Mouse (Mus musculus): Measurements from ENCODE around the gene Urb1. TPM values are rescaled to one million over a fixed set of nuclear protein-coding genes. Genes with fewer than 3 reads are reported as not detected.

Urb1 gene
- total and polyA plus RNA-seq, 3 experiments: 2.6 to 6.1 (median 5.5) TPM

GRCm38 (mm10) chr16:90792500-90792899 is 17.7 kb downstream of the Urb1 start:
- Histone ChIP-seq H3K27ac (no peak overlapping the region), H3K36me3 (ENCODE audit: control insufficient read depth, insufficient read depth, low read length) (no peaks in the 10 kb centered on the region)
- WGBS: 53% methylated on average over 3 of the region's 3 CpGs

GRCm38 (mm10) chr16:90792066-90792465 is 18.1 kb downstream of the Urb1 start:
- Histone ChIP-seq H3K27ac (no peak overlapping the region), H3K27me3 (ENCODE audit: control insufficient read depth, insufficient read depth, low read length) (no peaks in the 10 kb centered on the region), H3K9ac (ENCODE audit: low read depth, low read length) (no peak overlapping the region), H3K79me2 (replicated peaks; ENCODE audit: control insufficient read depth, insufficient read depth, low read length) (no peaks in the 10 kb centered on the region), H3K4me1 (ENCODE audit: control insufficient read depth, insufficient read depth, low read length) (no peaks in the 10 kb centered on the region), H3K36me3 (ENCODE audit: control insufficient read depth, insufficient read depth, low read length) (no peaks in the 10 kb centered on the region), H3K4me3 (no peak overlapping the region)
- TF ChIP-seq EP300 (IDR thresholded peaks at IDR 0.05; ENCODE audit: insufficient read depth, low read depth, low read length) (no peak), POLR2A (IDR thresholded peaks at IDR 0.05; ENCODE audit: insufficient read depth, low read depth, low read length) (no peak), CTCF (IDR thresholded peaks at IDR 0.05) (no peak)
- 62% methylated on average over 5 of the region's 5 CpGs for WGBS
- intact Hi-C loops (cut with DNase I): no loop called here
- DNase-seq: no peak

More at GRCm38 (mm10) chr16:90792500-90792899, 17.7 kb downstream of the Urb1 start:
- no peak for DNase-seq
- Histone ChIP-seq H3K4me1 (ENCODE audit: control insufficient read depth, insufficient read depth, low read length) (no peaks in the 10 kb centered on the region), H3K79me2 (replicated peaks; ENCODE audit: control insufficient read depth, insufficient read depth, low read length) (no peaks in the 10 kb centered on the region), H3K4me3 (no peak overlapping the region), H3K9ac (ENCODE audit: low read depth, low read length) (no peak overlapping the region), H3K27me3 (ENCODE audit: control insufficient read depth, insufficient read depth, low read length) (no peaks in the 10 kb centered on the region)
- TF ChIP-seq CTCF (IDR thresholded peaks at IDR 0.05) (no peak), POLR2A (IDR thresholded peaks at IDR 0.05; ENCODE audit: insufficient read depth, low read depth, low read length) (no peak), EP300 (IDR thresholded peaks at IDR 0.05; ENCODE audit: insufficient read depth, low read depth, low read length) (no peak)
- intact Hi-C loops (cut with DNase I): no loop called here

- Histone ChIP-seq H3K27me3 (ENCODE audit: control insufficient read depth, insufficient read depth, low read length) (no peaks in the 10 kb centered on the region), H3K9ac (ENCODE audit: low read depth, low read length) (no peak overlapping the region), H3K27ac (no peak overlapping the region), H3K4me1 (ENCODE audit: control insufficient read depth, insufficient read depth, low read length) (no peaks in the 10 kb centered on the region), H3K4me3 (no peak overlapping the region), H3K79me2 (replicated peaks; ENCODE audit: control insufficient read depth, insufficient read depth, low read length) (no peaks in the 10 kb centered on the region), H3K36me3 (ENCODE audit: control insufficient read depth, insufficient read depth, low read length) (no peaks in the 10 kb centered on the region)
- WGBS: 86% methylated on average over 6 of the region's 6 CpGs
- no peak for DNase-seq
- TF ChIP-seq POLR2A (IDR thresholded peaks at IDR 0.05; ENCODE audit: insufficient read depth, low read depth, low read length) (no peak), CTCF (IDR thresholded peaks at IDR 0.05) (no peak), EP300 (IDR thresholded peaks at IDR 0.05; ENCODE audit: insufficient read depth, low read depth, low read length) (no peak)
- intact Hi-C loops (cut with DNase I): no loop called here
These were observed 19.3 kb downstream of the Urb1 start for GRCm38 (mm10) chr16:90790946-90791345.

- Histone ChIP-seq H3K27me3 (ENCODE audit: control insufficient read depth, insufficient read depth, low read length) (no peaks in the 10 kb centered on the region), H3K4me3 (no peak overlapping the region), H3K27ac (no peak overlapping the region), H3K9ac (ENCODE audit: low read depth, low read length) (no peak overlapping the region), H3K4me1 (ENCODE audit: control insufficient read depth, insufficient read depth, low read length) (no peaks in the 10 kb centered on the region), H3K36me3 (ENCODE audit: control insufficient read depth, insufficient read depth, low read length) (no peaks in the 10 kb centered on the region), H3K79me2 (replicated peaks; ENCODE audit: control insufficient read depth, insufficient read depth, low read length) (no peaks in the 10 kb centered on the region)
- 93% methylated on average over 6 of the region's 6 CpGs for WGBS
- no peak for DNase-seq
- intact Hi-C loops (cut with DNase I): no loop called here
- TF ChIP-seq EP300 (IDR thresholded peaks at IDR 0.05; ENCODE audit: insufficient read depth, low read depth, low read length) (no peak), POLR2A (IDR thresholded peaks at IDR 0.05; ENCODE audit: insufficient read depth, low read depth, low read length) (no peak), CTCF (IDR thresholded peaks at IDR 0.05) (no peak)
These were observed 21.6 kb downstream of the Urb1 start for GRCm38 (mm10) chr16:90788580-90788979.

- H3K4me3 ChIP-seq: no peak overlapping the region
- H3K9ac ChIP-seq (ENCODE audit: low read depth, low read length): no peak overlapping the region
- H3K27me3 ChIP-seq (ENCODE audit: control insufficient read depth, insufficient read depth, low read length): no peaks in the 10 kb centered on the region
- no peak overlapping the region for H3K27ac ChIP-seq
- intact Hi-C loops (cut with DNase I): no loop called here
- WGBS: 60% methylated on average over 4 of the region's 4 CpGs
- no peaks in the 10 kb centered on the region for H3K36me3 ChIP-seq (ENCODE audit: control insufficient read depth, insufficient read depth, low read length)
- TF ChIP-seq POLR2A (IDR thresholded peaks at IDR 0.05; ENCODE audit: insufficient read depth, low read depth, low read length): no peak
- no peak for TF ChIP-seq EP300 (IDR thresholded peaks at IDR 0.05; ENCODE audit: insufficient read depth, low read depth, low read length)
- no peak for DNase-seq
- H3K4me1 ChIP-seq (ENCODE audit: control insufficient read depth, insufficient read depth, low read length): no peaks in the 10 kb centered on the region
- H3K79me2 ChIP-seq (replicated peaks; ENCODE audit: control insufficient read depth, insufficient read depth, low read length): no peaks in the 10 kb centered on the region
These were observed 25.0 kb downstream of the Urb1 start for GRCm38 (mm10) chr16:90785257-90785656.

- H3K9ac ChIP-seq (ENCODE audit: low read depth, low read length): no peak overlapping the region
- 72% methylated on average over 11 of the region's 11 CpGs for WGBS
- H3K27ac ChIP-seq: no peak overlapping the region
- H3K36me3 ChIP-seq (ENCODE audit: control insufficient read depth, insufficient read depth, low read length): no peaks in the 10 kb centered on the region
- H3K79me2 ChIP-seq (replicated peaks; ENCODE audit: control insufficient read depth, insufficient read depth, low read length): no peaks in the 10 kb centered on the region
- no peaks in the 10 kb centered on the region for H3K27me3 ChIP-seq (ENCODE audit: control insufficient read depth, insufficient read depth, low read length)
- TF ChIP-seq EP300 (IDR thresholded peaks at IDR 0.05; ENCODE audit: insufficient read depth, low read depth, low read length): no peak
- no peak for TF ChIP-seq POLR2A (IDR thresholded peaks at IDR 0.05; ENCODE audit: insufficient read depth, low read depth, low read length)
- no peak for TF ChIP-seq CTCF (IDR thresholded peaks at IDR 0.05)
- no peak overlapping the region for H3K4me3 ChIP-seq
- no peaks in the 10 kb centered on the region for H3K4me1 ChIP-seq (ENCODE audit: control insufficient read depth, insufficient read depth, low read length)
- intact Hi-C loops (cut with DNase I): no loop called here
- no peak for DNase-seq
These were observed 26.9 kb downstream of the Urb1 start for GRCm38 (mm10) chr16:90783302-90783701.
